Mouse (Mus musculus) lung, embryonic 15.5 days (tissue): ENCODE data around the gene Kti12. TPM values are rescaled to one million over a fixed set of nuclear protein-coding genes. Genes with fewer than 3 reads are reported as not detected.

Experiments
- ATAC-seq: fragments of 200-750 bp; cut with Nextera tagmentation; 2 replicates; pipeline ENCODE4 v1.8.0; 2017; ENCODE audit warnings: moderate number of reproducible peaks, borderline replicate concordance; ENCODE audit not compliant: low FRiP score, low TSS enrichment; ENCODE audit errors: extremely low read depth
- H3K27ac ChIP-seq: fragments of 300-500 bp; sonication (generic); 2 replicates; pipeline ENCODE4 v1.5.1; 2015; ENCODE audit warnings: moderate library complexity, mild to moderate bottlenecking, inconsistent platforms
- H3K27me3 ChIP-seq: fragments of 300-500 bp; sonication (generic); 2 replicates; pipeline ENCODE4 v1.6.1; 2015; ENCODE audit warnings: inconsistent platforms
- H3K36me3 ChIP-seq: fragments of 300-500 bp; sonication (generic); 2 replicates; pipeline ENCODE4 v1.6.1; 2015; ENCODE audit warnings: inconsistent platforms
- H3K4me1 ChIP-seq: fragments of 300-500 bp; sonication (generic); 2 replicates; pipeline ENCODE4 v1.6.1; 2015; ENCODE audit warnings: inconsistent platforms
- H3K4me2 ChIP-seq: fragments of 300-500 bp; sonication (generic); 2 replicates; pipeline ENCODE4 v1.6.1; 2015; ENCODE audit warnings: inconsistent platforms, mild to moderate bottlenecking, moderate library complexity
- H3K4me3 ChIP-seq: fragments of 300-500 bp; sonication (generic); 2 replicates; pipeline ENCODE4 v1.5.1; 2015; ENCODE audit warnings: mild to moderate bottlenecking, inconsistent platforms
- H3K9ac ChIP-seq: fragments of 300-500 bp; sonication (generic); 2 replicates; pipeline ENCODE4 v1.6.1; 2015; ENCODE audit warnings: inconsistent platforms
- H3K9me3 ChIP-seq: fragments of 300-500 bp; sonication (generic); 2 replicates; pipeline ENCODE4 v1.6.1; 2016; ENCODE audit warnings: inconsistent platforms
- WGBS: fragments of 180-500 bp; shearing (Covaris S2); methylation state at CpG from one replicate; pipeline ENCODE4 v1.1.7; 2015; 5-methylcytosine and 5-hydroxymethylcytosine counted together
- polyA plus RNA-seq: library from polyadenylated mRNA; unstranded; fragments of >200 nt; fragmentation: Nextera tagmentation; extraction: Ambion mirVana; gene quantifications from 2 replicates; pipeline ENCODE4 v1.2.1, GENCODE M21; 2015

Kti12 gene
- polyA plus RNA-seq, 1 experiment from 2014 or later = 58.6 TPM

DNA sequence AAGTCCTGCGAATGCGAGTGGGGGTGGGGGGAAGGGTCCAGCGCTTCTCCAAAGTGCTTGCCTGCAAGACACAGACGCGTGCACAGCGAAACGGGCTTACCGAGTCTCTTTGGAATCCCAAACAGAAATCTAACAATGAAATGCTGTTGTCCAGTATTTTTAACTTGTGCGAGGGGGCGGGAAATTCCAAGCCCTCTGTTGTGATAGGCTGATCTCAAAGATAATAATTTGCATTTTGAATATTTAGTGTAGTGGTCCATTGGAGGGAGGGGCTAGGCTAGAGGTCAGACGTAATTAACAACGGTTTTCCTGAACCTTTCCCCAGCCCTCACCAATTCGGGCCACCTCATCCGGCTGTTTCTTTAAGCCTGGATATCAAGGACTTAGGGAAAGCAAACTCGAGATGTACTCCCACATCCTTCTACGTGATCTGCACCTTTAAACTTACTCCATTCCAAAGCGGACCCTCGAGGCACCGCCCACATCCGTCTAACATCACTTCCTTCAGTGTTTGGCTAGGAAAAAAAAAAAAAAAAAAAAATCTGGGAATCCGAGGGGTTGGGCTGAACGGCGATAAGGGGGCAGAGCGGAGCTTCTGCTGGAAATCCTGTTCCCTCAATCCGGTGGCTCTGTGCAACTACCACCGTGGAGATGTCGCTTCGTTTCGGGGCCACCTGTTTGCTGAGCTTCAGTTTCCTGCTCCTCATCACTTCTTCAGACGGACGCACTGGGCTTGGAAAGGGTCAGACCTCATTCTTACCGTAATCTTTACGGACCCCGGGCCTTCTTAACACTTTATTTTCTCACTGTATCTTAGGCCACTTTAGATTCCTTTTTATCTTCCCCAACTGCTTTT lies 13.2 kb upstream of the Kti12 start, which contains the start of gene Txndc12:
Gene Txndc12, plus strand, starts transcription at position 487 of the 856 bp plus-strand sequence.
- Histone ChIP-seq H3K36me3 (peaks cover 3% of the 10 kb centered on the region; the same call in 1 of the 2 replicates), H3K4me2 (peak within 1 kb of the TSS; percentile 74), H3K4me3 (peak within 1 kb of the TSS; percentile 72), H3K4me1 (peaks cover 33% of the 10 kb centered on the region), H3K27ac (peak within 1 kb of the TSS; percentile 99), H3K27me3 (no peaks in the 10 kb centered on the region), H3K9me3 (no peaks in the 10 kb centered on the region), H3K9ac (peak within 1 kb of the TSS; percentile 89)
- WGBS = 0% methylated on average over 34 of the region's 34 CpGs
- ATAC-seq = peak; percentile 88

DNA sequence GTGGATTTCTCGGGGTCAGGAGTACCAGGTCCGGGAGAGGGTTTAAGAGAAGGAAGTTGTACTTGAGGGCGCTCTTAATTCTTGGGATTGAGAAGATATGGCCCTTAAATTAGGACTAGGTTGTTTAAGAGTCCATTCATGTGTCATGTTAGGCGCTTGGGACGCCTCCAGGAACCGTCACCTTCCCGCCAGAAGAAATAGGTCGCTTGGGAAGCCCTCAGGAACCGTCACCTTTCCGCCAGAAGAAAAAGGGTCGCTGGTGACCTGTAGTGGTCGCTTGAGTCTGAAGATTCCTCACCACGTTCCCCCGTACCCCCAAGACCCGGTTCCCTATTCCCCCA lies 12.6 kb upstream of the Kti12 start:
- Histone ChIP-seq H3K27me3 (no peaks in the 10 kb centered on the region), H3K4me3 (peak overlapping the region; percentile 72), H3K36me3 (peaks cover 3% of the 10 kb centered on the region; the same call in 1 of the 2 replicates), H3K4me2 (peak overlapping the region; percentile 74), H3K4me1 (peaks cover 33% of the 10 kb centered on the region), H3K9me3 (no peaks in the 10 kb centered on the region), H3K9ac (peak overlapping the region; percentile 70), H3K27ac (peak overlapping the region; percentile 99)
- WGBS = under 1% methylated on average over 15 of the region's 15 CpGs
- ATAC-seq = no peak

DNA sequence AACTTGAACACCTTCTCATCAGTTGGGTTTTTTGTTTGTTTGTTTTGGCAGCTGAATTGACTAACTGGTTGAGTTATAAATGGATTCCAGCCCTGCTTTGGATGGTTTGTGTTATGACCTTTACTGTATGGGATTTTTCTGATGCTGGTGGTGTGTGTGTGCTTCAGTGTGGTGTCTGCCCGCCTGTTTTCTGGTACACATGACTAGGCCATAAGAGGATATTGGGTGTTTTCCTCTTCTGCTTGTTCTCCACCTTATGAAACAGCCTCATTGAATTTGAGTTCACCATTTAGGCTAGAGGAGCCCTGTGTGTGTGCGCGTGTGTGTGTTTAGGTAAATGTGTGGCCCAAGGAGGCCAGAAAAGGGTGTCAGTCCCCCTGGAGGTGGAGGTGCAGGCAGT lies 12.1 kb upstream of the Kti12 start:
- Histone ChIP-seq H3K4me1 (peaks cover 33% of the 10 kb centered on the region), H3K4me3 (peak overlapping the region; percentile 72), H3K27me3 (no peaks in the 10 kb centered on the region), H3K9me3 (no peaks in the 10 kb centered on the region), H3K4me2 (peak overlapping the region; percentile 74), H3K36me3 (no peaks in the 10 kb centered on the region), H3K9ac (peak overlapping the region; percentile 70), H3K27ac (0 out of 2 replicates have a peak overlapping the region, but pooled peaks have one; percentile 99)
- no peak for ATAC-seq
- WGBS = 48% methylated on average over 3 of the region's 3 CpGs

DNA sequence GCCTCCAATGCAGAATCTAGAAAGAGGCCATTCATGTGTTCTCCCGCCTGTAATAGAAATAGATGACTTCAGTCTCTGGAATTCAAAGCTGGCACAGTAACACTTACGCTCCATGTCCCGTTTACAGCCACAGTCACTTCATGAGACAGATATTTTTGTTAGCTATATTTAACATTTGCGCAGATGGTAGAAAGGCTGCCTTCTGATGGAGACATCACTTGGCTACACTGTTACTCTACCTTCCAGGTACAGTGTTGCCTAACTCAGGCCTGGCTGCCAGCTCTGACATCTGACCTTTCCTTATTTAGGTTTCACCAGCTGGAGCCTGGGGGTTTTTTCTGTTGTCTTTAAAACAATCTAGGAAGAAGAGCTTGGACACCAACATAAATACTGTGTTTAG lies 9.6 kb upstream of the Kti12 start:
- no peaks in the 10 kb centered on the region for H3K36me3 ChIP-seq
- WGBS = 67% methylated on average over 4 of the region's 4 CpGs
- peaks cover 24% of the 10 kb centered on the region for H3K4me1 ChIP-seq
- no peak overlapping the region for H3K4me3 ChIP-seq
- no peak overlapping the region for H3K4me2 ChIP-seq
- no peak for ATAC-seq
- no peaks in the 10 kb centered on the region for H3K9me3 ChIP-seq
- H3K27me3 ChIP-seq = no peaks in the 10 kb centered on the region
- no peak overlapping the region for H3K9ac ChIP-seq
- no peak overlapping the region for H3K27ac ChIP-seq

DNA sequence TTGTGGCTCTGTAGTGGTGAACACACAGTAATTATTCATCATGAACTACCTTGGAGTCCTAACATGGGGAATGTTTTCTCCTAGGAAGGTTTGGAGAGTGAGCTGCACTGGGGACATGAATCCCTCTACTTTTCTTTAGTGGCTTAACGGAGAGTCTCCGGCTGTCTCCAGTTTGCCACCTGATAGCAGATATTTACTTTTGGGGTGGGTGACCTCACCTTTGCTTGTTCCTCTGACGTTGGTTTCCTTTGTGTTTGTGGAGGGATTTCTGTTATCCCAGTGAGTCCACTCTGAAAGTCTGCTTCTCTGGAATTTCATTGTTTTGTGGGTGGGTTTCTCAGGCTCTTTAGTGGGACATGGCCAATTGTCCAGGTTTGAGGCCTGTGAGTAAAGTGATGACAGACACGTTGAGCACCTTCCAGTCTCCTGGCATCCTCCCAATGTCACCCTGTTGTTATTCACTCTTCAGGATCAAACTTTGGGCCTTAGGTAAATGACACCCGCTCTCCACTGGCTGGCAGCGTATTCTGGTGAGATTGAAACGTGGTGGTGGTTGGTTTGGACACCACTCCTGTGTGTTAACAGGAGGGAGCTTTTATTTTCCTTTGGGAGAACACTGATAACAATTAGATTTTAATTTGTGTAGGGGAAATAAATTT lies 5.5 kb upstream of the Kti12 start:
- Histone ChIP-seq H3K27ac (no peak overlapping the region), H3K4me3 (no peak overlapping the region), H3K36me3 (no peaks in the 10 kb centered on the region), H3K4me1 (peaks cover 24% of the 10 kb centered on the region), H3K27me3 (no peaks in the 10 kb centered on the region), H3K4me2 (no peak overlapping the region), H3K9me3 (no peaks in the 10 kb centered on the region), H3K9ac (no peak overlapping the region)
- 64% methylated on average over 7 of the region's 7 CpGs for WGBS
- ATAC-seq = no peak

DNA sequence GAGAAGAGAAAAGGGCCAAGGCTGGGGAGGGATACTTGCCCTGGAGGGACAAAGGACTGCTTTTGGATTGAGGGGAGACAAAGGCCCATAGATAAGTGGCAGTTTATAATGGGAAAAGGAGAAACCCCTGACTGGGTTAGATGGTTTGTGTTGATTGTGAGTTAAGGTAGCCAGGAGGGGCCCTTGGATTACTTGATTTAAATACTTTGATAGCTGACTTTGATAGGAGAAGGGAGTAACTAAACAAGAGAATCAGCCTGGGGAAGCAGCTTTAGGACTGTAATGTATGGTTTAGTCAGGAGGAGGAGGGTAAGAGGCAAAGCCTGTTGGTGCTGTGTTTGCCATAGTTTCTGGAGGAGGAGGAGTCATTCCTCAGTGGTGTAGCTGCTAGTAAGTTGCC lies 4.2 kb upstream of the Kti12 start:
- peaks cover 22% of the 10 kb centered on the region for H3K4me1 ChIP-seq
- H3K9ac ChIP-seq = no peak overlapping the region
- H3K27me3 ChIP-seq = no peaks in the 10 kb centered on the region
- H3K9me3 ChIP-seq = no peaks in the 10 kb centered on the region
- H3K27ac ChIP-seq = no peak overlapping the region
- H3K4me3 ChIP-seq = no peak overlapping the region
- ATAC-seq = no peak
- no peaks in the 10 kb centered on the region for H3K36me3 ChIP-seq
- H3K4me2 ChIP-seq = no peak overlapping the region

DNA sequence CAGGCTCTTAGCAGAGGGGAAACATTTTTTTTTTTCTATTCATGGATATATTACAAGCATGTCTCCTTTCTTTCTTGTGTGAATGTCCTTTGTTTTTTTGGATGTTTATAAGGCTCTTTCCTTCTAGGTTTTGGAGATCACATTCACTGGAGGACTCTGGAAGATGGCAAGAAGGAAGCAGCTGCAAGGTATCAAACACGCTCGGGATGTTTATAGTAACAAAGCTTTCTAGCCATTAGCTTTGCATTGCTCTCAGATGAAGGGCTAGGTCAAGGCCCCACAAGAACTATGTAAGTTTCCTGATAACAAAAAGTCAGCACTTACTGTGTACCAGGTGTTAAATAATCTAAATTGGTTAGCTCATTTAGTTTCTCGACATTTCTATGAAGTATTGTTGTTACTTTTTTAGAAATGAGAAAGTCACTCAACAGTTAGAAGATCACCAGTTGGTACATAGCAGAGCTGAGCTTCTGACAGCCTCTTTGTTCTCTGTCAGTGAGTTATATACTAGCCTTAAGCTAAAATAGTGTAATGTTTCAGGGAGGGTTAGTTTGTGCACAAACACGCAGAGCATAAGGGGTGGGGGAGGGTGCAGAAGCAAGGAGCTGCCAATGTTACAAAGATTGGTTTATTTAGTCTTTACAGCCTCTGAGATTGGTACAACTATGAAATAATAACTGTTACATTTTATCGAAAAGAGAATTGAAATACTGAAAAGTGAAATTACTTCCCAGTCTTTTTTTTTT lies 1.6 kb upstream of the Kti12 start:
- ATAC-seq = peak; percentile 71; the same call in 1 of the 2 replicates
- Histone ChIP-seq H3K36me3 (0 out of 2 replicates have a peak, but pooled peaks cover 5% of the 10 kb centered on the region), H3K27me3 (no peaks in the 10 kb centered on the region), H3K27ac (peak overlapping the region; percentile 95), H3K4me3 (no peak overlapping the region), H3K9ac (no peak overlapping the region), H3K4me1 (peaks cover 37% of the 10 kb centered on the region), H3K9me3 (no peaks in the 10 kb centered on the region), H3K4me2 (peak overlapping the region; percentile 6; the same call in 1 of the 2 replicates)
- WGBS = 34% methylated on average over 5 of the region's 5 CpGs

DNA sequence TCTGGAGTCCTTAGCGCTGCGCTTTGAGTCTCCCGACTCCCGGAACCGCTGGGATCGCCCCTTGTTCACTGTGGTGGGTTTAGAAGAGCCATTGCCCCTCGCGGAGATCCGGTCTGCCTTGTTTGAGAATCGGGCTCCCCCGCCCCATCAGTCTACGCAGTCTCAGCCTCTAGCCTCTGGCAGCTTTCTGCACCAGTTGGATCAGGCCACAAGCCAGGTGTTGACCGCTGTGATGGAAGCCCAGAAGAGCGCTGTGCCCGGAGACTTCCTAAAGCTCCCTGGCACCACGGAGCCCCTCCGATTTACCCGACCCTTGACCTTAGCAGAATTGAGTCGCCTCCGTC lies 892 bp downstream of the Kti12 start, which contains the start of gene A730015C16Rik:
Gene A730015C16Rik, minus strand, starts transcription at position 115 of the 344 bp plus-strand sequence.
- 6% methylated on average over 20 of the region's 20 CpGs for WGBS
- ATAC-seq = no peak
- Histone ChIP-seq H3K27ac (peak within 1 kb of the TSS; percentile 95), H3K9me3 (no peaks in the 10 kb centered on the region), H3K9ac (peak within 1 kb of the TSS; percentile 77), H3K4me1 (peaks cover 37% of the 10 kb centered on the region), H3K27me3 (no peaks in the 10 kb centered on the region), H3K36me3 (peaks cover 10% of the 10 kb centered on the region; the same call in 1 of the 2 replicates), H3K4me2 (peak within 1 kb of the TSS; percentile 89), H3K4me3 (peak within 1 kb of the TSS; percentile 95)

DNA sequence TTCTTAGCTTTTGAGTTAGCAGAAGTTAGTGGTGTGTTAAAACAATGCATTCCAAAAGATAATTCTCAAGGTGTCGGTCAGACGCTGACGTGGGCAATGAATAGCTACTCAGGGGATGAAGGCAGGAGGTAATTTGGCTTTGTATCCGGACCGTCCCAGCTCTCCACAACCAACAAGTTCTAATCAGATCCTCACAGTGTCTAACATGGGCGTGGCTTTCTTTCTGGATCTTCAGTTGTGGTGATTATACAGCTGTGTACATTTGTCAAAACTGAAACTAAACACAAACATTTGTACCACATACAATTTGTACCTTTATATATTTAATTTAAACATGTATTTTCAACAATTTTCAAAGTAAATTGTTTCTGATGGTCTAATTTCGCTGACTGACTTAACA lies 19.2 kb downstream of the Kti12 start:
- no peak overlapping the region for H3K27ac ChIP-seq
- H3K36me3 ChIP-seq = peaks cover 18% of the 10 kb centered on the region
- no peak overlapping the region for H3K4me3 ChIP-seq
- H3K4me1 ChIP-seq = no peaks in the 10 kb centered on the region
- no peaks in the 10 kb centered on the region for H3K9me3 ChIP-seq
- H3K27me3 ChIP-seq = no peaks in the 10 kb centered on the region
- ATAC-seq = no peak
- no peak overlapping the region for H3K9ac ChIP-seq
- 77% methylated on average over 7 of the region's 7 CpGs for WGBS
- H3K4me2 ChIP-seq = no peak overlapping the region

DNA sequence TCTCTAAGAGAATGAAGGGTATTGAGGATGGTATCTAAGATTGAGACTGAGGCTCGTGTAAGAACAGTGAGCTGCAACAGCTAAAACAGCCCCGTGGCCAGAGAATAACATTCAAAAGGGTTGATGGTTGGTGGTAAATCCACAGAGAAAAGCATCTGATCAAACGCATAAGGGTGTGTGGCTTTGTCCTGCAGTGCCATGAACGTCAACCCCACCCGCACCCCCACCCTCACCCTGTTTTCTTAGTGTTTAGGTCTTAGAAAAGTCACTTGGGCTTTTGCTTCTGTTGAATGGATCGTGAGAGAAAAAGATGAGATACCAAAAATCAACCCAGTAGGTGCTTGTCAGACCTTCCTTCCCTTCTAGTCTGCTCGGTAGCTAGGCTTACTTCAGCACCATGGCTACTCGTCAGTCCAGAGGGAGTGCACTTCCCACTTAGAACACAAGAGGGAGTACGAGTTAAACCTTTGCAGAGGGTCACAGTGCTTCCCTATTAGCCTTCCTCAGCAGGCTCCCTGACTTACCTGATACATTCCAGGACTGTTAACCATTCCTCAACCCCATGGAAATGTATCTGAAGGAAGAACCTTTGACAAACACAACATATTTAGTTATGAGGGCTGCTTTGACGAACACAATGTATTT lies 22.3 kb downstream of the Kti12 start:
- Histone ChIP-seq H3K4me3 (no peak overlapping the region), H3K4me2 (no peak overlapping the region), H3K4me1 (no peaks in the 10 kb centered on the region), H3K27me3 (no peaks in the 10 kb centered on the region), H3K9ac (no peak overlapping the region), H3K27ac (no peak overlapping the region), H3K9me3 (no peaks in the 10 kb centered on the region), H3K36me3 (peaks cover under 1% of the 10 kb centered on the region; the same call in 1 of the 2 replicates)
- 34% methylated on average over 10 of the region's 10 CpGs for WGBS
- no peak for ATAC-seq

DNA sequence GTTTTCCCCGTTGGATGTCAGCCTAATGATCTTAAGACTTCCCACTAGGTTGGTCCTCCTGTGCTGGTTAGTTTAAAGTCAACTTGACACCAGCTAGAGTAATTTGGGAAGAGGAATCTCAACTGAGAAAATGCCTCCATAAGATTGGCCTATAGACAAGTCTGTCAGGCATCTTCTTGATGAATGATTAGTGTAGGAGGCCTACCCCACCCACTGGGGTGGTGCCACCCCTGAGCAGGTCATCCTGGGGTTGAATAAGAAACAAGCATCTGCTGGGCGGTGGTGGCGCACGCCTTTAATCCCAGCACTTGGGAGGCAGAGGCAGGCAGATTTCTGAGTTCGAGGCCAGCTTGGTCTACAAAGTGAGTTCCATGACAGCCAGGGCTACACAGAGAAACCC lies 26.2 kb downstream of the Kti12 start:
- H3K27me3 ChIP-seq = peaks cover 4% of the 10 kb centered on the region; the same call in 1 of the 2 replicates
- H3K9me3 ChIP-seq = no peaks in the 10 kb centered on the region
- H3K4me3 ChIP-seq = no peak overlapping the region
- WGBS = 88% methylated on average over 5 of the region's 5 CpGs
- no peak overlapping the region for H3K27ac ChIP-seq
- ATAC-seq = no peak
- H3K36me3 ChIP-seq = no peaks in the 10 kb centered on the region
- H3K4me1 ChIP-seq = 0 out of 2 replicates have a peak, but pooled peaks cover under 1% of the 10 kb centered on the region
- H3K4me2 ChIP-seq = no peak overlapping the region
- no peak overlapping the region for H3K9ac ChIP-seq
